Mouse (Mus musculus) left cerebral cortex, postnatal 4 days (tissue): ENCODE data around the gene Rhbg. TPM values are rescaled to one million over a fixed set of nuclear protein-coding genes. Genes with fewer than 3 reads are reported as not detected.
A peak's percentile ranks its signal among the peaks of the same experiment; 100 is the strongest.

ENCODE experiments used
- DNase-seq: peaks from one replicate; pipeline ENCODE4 v3.0.0-alpha.2; 2022
- intact Hi-C: fragments of 180-260 bp; cut with DNase I; formaldehyde crosslinking; loops from one replicate; pipeline ENCODE4 v1.15.1; 2025
- total RNA-seq, 2 experiments: library from RNA; stranded (reverse); gene quantifications; 2 replicates each; pipeline ENCODE4 v1.2.3; 2021

Rhbg gene
- total RNA-seq, 2 experiments from 2014 or later: 0.46 to 1.4 TPM

DNA sequence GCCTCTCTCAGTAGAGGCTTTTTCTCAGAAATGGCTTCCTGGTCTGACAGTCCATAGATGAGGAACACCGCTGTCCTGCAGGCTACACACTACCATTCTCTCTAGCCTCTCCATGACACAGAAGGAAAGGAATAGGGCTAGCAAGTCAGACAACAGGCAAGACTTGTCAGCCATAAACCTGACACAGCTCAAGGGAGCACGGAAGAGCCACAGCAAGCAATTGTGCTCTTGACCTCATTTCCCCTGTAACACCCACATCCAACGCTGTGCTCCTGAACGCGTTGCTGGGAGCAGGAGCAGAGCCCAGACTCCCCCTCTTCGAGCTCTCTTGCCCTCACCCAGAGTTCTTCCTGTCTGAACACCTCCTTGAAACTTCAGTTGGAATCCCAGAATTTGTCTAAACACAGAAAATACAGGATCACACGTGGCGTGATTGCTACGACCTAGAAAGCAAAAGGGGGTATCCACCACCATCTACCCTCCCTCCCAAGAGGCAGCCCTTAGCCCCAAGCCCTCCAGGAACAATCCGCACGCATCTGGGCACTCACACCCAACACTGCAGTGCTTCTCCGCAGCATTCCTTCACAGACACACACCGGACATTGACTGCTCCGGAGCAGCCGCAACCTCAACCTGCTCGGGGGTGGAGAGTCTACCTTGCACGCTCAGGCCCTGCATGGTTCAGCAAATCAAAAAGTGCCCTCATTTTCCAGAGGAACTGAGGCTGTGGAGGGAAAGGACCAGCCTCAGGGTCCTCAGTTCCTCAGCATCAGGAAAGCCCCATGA lies 24.1 kb downstream of the Rhbg start:
- DNase-seq: no peak
- intact Hi-C loops: no loop called here

- intact Hi-C loops: no loop called here
- no peak for DNase-seq
These were observed 25.0 kb downstream of the Rhbg start for GRCm38 (mm10) chr3:88229526-88229925.

DNA sequence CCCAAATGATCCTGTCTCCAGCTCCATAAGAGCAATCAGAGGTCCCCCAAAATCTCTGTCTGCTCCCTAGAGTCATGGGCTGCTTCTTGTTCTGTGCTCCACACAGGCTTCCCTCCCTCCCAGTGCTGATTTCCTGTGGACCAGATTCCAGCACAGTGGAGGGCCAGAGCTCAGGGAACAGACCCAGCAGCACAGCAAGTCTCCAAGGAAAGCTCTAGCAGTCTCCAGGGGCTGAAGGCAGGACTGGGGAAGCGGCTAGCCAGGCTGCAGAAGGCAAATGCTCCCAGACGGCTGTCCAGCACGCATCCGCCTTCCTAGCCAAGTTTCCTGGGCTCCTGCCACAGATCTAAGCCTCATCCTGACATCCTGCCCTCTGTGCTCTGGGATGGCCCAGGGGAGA lies 25.6 kb downstream of the Rhbg start:
- DNase-seq: no peak
- intact Hi-C loops: no loop called here

- DNase-seq: peak; percentile 81
These were observed 26.5 kb downstream of the Rhbg start for GRCm38 (mm10) chr3:88227976-88228375.

GRCm38 (mm10) chr3:88227260-88227659 lies 27.2 kb downstream of the Rhbg start:
- DNase-seq: no peak
- intact Hi-C loops: no loop called here

More at GRCm38 (mm10) chr3:88227976-88228375, 26.5 kb downstream of the Rhbg start:
- intact Hi-C loops: no loop called here

DNA sequence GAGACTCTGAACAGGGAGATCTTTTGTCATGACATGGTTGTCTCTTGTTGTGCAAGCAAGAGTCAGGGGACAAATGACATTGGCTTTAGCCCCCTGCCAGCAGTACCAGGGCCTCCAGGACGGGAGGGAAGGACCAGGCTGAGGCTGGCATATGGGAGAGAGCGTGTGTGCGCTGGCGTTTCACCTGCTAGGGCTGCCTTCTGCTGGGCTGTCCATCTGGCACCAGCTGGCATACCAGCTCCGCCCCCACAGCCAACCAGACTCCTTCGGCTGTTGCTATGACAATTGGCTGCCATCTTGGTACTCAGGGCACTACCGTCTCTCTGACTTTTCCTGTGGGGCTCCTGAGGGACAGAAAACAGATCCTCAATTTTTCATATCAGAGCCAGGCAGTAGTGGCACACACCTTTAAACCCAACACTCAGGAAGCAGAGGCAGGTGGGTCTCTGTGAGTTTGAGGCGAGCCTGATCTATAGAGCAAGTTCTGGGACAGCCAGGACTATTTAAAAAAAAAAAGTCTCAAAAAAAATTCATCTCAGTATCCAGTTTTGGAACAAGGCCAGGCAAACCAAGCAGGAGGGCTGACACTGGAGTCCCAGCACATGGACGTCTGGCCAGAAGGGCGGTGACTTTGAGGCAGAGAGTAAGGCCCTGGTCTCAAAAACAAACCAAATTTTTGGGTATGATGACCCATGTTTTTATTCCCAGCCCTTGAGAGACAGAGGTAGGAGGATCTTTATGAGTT lies 28.2 kb downstream of the Rhbg start:
- peak; percentile 95 for DNase-seq
- intact Hi-C loops: no loop called here

- intact Hi-C loops: no loop called here
- DNase-seq: no peak
These were observed 29.6 kb downstream of the Rhbg start for GRCm38 (mm10) chr3:88224929-88225328.

- peak; percentile 88 for DNase-seq
- intact Hi-C loops: no loop called here
These were observed 32.1 kb downstream of the Rhbg start for GRCm38 (mm10) chr3:88222446-88222845.

DNA sequence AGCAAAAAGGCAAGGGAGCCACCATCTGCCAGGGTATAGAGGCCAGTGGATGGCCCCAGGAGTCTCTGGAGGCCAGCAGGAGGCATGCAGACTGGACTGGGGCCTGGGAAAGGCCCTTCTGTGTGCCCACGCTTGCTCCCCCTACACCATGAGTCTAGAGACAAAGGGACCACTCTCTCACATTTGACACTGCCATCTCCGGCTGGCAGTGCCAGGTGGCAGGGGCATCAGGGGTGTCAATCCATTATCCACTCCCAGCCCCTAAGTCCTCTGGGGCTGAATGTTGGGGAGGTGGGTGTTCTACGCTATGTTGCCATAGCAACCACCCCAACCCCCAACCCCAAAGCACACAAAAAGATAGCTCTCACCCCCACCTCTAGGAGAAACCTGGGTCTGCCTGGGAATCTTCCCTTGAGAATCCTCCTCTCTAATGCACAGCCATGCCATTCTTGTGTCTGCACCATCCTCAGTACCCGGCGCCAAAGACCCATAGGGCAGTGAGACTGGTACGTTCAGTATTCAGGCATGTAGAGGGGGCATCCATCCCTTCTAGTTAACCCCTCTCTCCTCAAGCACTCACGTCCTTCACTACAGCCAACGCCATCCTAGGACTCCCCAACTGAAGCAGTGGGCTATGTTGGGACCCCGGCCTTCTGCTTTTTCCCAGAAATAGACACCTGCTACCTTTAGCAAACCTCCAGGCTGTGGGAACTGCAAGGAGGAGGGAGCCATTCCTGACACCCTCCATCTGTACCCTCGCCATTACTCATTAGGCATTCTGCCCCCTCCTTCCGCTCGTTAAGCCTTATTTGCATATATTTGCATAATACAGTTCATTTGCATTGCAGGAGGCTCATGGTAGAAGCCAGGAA lies 32.8 kb downstream of the Rhbg start:
- intact Hi-C loops: no loop called here
- peak; percentile 86 for DNase-seq

DNA sequence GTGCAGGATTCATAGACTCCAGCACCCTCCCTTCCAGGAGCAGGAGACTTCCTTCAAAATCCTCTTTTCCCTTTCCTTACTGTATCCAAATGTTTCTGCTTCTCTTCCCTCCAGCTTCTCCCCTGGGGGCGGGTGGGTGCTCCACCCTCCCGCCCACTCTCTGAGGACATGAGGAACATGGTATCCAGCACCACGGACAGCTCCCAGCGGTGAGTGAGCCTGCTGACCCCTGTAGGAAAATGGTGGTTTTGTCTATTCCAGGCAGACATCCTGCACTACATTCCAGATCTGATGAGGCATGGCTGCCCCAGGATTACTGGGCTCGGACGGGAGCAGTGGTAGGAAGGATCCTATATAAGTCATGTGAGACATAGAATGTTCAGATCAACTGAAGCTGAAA lies 33.7 kb downstream of the Rhbg start:
- DNase-seq: no peak
- intact Hi-C loops: no loop called here

DNA sequence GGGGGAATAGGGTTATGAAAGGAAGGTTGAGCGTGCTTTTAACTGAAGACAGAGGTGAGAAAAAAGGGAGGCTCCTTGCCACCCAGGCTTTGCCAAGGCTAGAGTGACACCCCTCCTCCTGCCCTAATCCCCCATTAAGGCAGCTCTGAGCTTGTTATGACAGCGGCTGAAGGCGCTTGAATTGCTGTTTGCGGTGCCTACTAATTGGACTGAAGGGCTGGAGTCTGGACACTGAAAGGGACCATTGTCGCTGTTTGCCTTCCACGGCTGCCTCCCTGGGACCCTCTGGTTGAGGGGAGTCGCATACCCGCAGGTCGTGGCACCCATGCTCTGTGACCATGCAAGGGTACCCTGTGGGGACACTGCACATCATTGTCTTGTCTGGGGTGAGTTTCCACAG lies 34.6 kb downstream of the Rhbg start:
- intact Hi-C loops: no loop called here
- no peak for DNase-seq

DNA sequence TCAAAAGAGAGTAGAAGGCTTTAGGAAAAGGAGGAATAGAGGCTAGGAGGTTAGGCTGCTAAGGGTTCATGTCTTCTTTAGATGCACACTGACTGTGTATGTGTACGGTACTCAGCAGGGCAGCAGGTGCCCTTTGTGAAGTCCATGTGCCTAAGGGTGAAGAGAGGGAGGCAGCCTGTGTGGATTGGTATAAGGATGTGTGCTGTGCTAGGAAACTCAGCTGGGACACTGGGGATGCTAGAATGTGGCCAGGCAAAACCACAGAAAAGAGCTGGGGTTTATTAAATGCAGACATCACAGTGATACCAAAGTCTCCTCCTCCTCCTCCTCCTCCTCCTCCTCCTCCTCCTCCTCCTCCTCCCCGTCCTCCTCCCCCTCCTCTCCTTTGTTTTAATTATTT lies 36.8 kb downstream of the Rhbg start:
- intact Hi-C loops: loop anchor here (2.0 kb wide), 1 partner anchor 17 kb away; no protein-coding TSS in a partner anchor
- DNase-seq: no peak

- DNase-seq: peak; percentile 71
- intact Hi-C loops: loop anchor here (2.0 kb wide), 1 partner anchor 16 kb away; no protein-coding TSS in a partner anchor
These were observed 37.8 kb downstream of the Rhbg start for GRCm38 (mm10) chr3:88216534-88217326.

- intact Hi-C loops: loop anchor here (2.0 kb wide), 1 partner anchor 15 kb away; no protein-coding TSS in a partner anchor
- DNase-seq: no peak
These were observed 38.4 kb downstream of the Rhbg start for GRCm38 (mm10) chr3:88216116-88216515.

DNA sequence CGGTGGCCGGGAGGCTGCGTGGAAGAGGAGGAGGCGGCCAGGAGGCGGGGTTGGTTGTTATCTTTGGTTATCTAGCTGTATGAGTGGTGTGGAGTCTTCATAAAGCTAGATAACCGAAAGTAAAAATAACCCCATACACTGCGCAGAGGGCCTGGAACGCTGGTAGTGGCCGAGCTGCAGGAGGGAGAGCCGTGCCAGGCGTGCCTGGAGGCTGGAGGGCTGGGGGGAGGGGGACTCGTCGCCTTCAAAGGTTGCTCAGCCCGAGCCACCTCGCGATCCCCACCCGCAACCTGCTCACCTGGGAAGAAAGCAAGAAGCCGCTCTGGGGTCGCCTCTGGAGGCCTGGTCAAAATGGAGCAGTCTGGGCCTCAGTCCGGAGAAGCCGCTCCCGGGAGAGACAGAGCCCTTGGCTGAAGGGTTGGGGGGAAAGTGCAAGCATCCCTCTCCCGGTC lies 38.9 kb downstream of the Rhbg start:
- intact Hi-C loops: loop anchor here (2.0 kb wide), 1 partner anchor 15 kb away; no protein-coding TSS in a partner anchor
- no peak for DNase-seq

- intact Hi-C loops: no loop called here
- no peak for DNase-seq
These were observed 39.4 kb downstream of the Rhbg start for GRCm38 (mm10) chr3:88214971-88215552.

- DNase-seq: peak; percentile 91
- intact Hi-C loops: no loop called here
These were observed 40.1 kb downstream of the Rhbg start for GRCm38 (mm10) chr3:88214197-88214938.

DNA sequence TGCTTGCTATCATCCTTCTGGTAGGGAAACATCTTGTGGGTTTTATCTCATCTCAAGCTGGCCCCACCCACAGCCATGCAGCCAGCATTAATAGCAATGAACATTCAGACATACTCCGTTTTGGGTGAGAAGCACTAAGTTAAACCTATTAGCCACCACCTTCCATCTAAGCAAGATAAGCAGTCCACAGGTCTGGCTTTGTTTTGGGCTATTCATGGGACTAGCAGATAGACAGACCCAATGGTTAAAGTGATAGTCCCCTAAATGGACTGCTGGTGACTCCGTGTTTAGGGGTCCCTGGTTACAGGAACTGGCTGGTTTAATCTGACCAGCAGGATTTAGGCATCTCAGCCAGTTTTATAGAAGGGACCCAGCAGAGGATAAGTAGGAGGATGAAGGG lies 41.5 kb downstream of the Rhbg start:
- DNase-seq: no peak
- intact Hi-C loops: no loop called here

- no peak for DNase-seq
- intact Hi-C loops: no loop called here
These were observed 42.2 kb downstream of the Rhbg start for GRCm38 (mm10) chr3:88212356-88212755.
